Comparison of ENCODE assay signal across 8 mouse cellular contexts in the genomic region with DNA sequence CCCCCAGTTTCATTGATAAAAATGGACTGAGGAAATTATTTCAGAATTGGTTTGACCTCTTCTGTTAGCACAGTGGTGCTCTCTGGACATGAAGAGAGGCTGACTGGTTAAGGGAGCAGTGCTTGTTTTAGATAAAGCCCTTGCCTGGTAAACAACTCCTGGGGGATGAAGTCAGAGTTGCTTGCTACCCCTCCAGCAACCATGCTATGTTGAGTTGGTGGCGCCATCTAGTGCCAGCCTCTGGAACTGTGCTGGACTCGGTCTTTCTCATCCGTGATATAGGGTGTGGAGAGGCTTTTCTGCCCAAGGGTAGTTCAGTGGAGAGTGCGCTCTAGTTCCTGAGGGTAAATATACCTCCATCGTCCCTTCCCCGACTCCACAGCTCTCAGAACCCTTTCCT. TPM values are rescaled to one million over a fixed set of nuclear protein-coding genes. Genes with fewer than 3 reads are reported as not detected.
A peak's percentile ranks its signal among the peaks of the same experiment; 100 is the strongest.
DNase-seq lines count a peak whose midpoint lies in the region; ATAC-seq lines count a peak whose summit lies in the region.

No protein-coding gene starts in this region.

- ATAC-seq in neural tube, embryonic 15.5 days (ENCODE audit: low FRiP score) = no peak
- ATAC-seq in liver, embryonic 11.5 days (replicated peaks; ENCODE audit: low FRiP score) = peak; percentile 64

- no peaks in the 10 kb centered on the region for H3K36me3 ChIP-seq in neural tube, embryonic 15.5 days
- H3K36me3 ChIP-seq in liver, embryonic 11.5 days (ENCODE audit: control insufficient read depth, insufficient read depth, low read length) = no peaks in the 10 kb centered on the region

- no peak overlapping the region for H3K4me2 ChIP-seq in neural tube, embryonic 15.5 days
- no peak overlapping the region for H3K4me2 ChIP-seq in liver, embryonic 11.5 days

- H3K4me3 ChIP-seq in neural tube, embryonic 15.5 days (replicated peaks) = no peak overlapping the region
- no peak overlapping the region for H3K4me3 ChIP-seq in liver, embryonic 11.5 days (ENCODE audit: low read depth, low read length)

- peaks cover 67% of the 10 kb centered on the region for H3K4me1 ChIP-seq in neural tube, embryonic 15.5 days
- H3K4me1 ChIP-seq in liver, embryonic 11.5 days (replicated peaks; ENCODE audit: control insufficient read depth, insufficient read depth, low read length) = peaks cover 52% of the 10 kb centered on the region

- H3K9ac ChIP-seq in neural tube, embryonic 15.5 days (replicated peaks) = no peak overlapping the region
- H3K9ac ChIP-seq in liver, embryonic 11.5 days (ENCODE audit: low read depth, low read length) = no peak overlapping the region

- WGBS in neural tube, embryonic 15.5 days = 38% methylated on average over 6 of the region's 6 CpGs
- 19% methylated on average over 6 of the region's 6 CpGs for WGBS in liver, embryonic 11.5 days

- H3K27me3 ChIP-seq in neural tube, embryonic 15.5 days (replicated peaks) = no peaks in the 10 kb centered on the region
- no peaks in the 10 kb centered on the region for H3K27me3 ChIP-seq in liver, embryonic 11.5 days (replicated peaks; ENCODE audit: control insufficient read depth, insufficient read depth, low read length)

- DNase-seq in neural tube, embryonic 10.5 days (ENCODE audit: extremely low spot score, low spot score) = peak; percentile 80
- DNase-seq in cerebellum, adult 11-12 months = peak; percentile 60
- peak; percentile 67 to 69 for DNase-seq in frontal cortex, postnatal 25 days (ENCODE audit: low spot score in 2 of 2)
- DNase-seq in kidney, adult 8-10 months = peak; percentile 61 to 87
- DNase-seq in liver, embryonic 11.5 days (ENCODE audit: low spot score) = peak; percentile 81
- DNase-seq in ovary, postnatal 36 days (ENCODE audit: low spot score) = peak; percentile 69
- DNase-seq in thymus, postnatal 10 days (ENCODE audit: low spot score in 2 of 2) = peak; percentile 83 to 93

- H3K9me3 ChIP-seq in neural tube, embryonic 15.5 days (replicated peaks) = no peaks in the 10 kb centered on the region
- H3K9me3 ChIP-seq in liver, embryonic 11.5 days (ENCODE audit: control insufficient read depth, low read length) = no peaks in the 10 kb centered on the region

- no peak overlapping the region for H3K27ac ChIP-seq in neural tube, embryonic 15.5 days (replicated peaks)
- no peak overlapping the region for H3K27ac ChIP-seq in liver, embryonic 11.5 days (ENCODE audit: low read depth, low read length)

RNA-seq across cellular contexts. Expression of a gene that starts 9.6 kb away (rescaled TPM):
- polyA plus RNA-seq in neural tube, embryonic 15.5 days (2015; fragmentation: Nextera tagmentation; extraction: Ambion mirVana) = 19.0 and 24.3 TPM in 2 replicates
- polyA plus RNA-seq in liver, embryonic 11.5 days (2014; fragmentation: Nextera tagmentation; extraction: Ambion mirVana) = 3.7 and 4.8 TPM in 2 replicates
